Mouse (Mus musculus) heart, postnatal 0 days (tissue): ENCODE measurements around the gene Nav2. TPM values are rescaled to one million over a fixed set of nuclear protein-coding genes. Genes with fewer than 3 reads are reported as not detected.

Source experiments
- ATAC-seq: fragments of 200-750 bp; cut with Nextera tagmentation; 2 replicates; pipeline ENCODE4 v1.8.0; 2017; ENCODE audit warnings: low read depth, moderate number of reproducible peaks, moderate library complexity; ENCODE audit not compliant: insufficient read depth
- DNase-seq: peaks from one replicate; pipeline ENCODE4 v3.0.0-alpha.2; 2016; ENCODE audit warnings: low spot score
- H3K27ac ChIP-seq: fragments of 300-500 bp; sonication (generic); 2 replicates; pipeline ENCODE4 v1.5.1; 2014; ENCODE audit warnings: low read depth, mild to moderate bottlenecking
- H3K27me3 ChIP-seq: fragments of 300-500 bp; sonication (generic); 2 replicates; pipeline ENCODE4 v1.6.1; 2014; ENCODE audit warnings: low read length, mixed read lengths; ENCODE audit not compliant: control insufficient read depth, insufficient read depth
- H3K36me3 ChIP-seq: fragments of 300-500 bp; sonication (generic); replicated peaks from 2 replicates; pipeline ENCODE4 v1.6.1; 2014; ENCODE audit warnings: low read length, mixed read lengths; ENCODE audit not compliant: control insufficient read depth, insufficient read depth
- H3K4me1 ChIP-seq: fragments of 300-500 bp; sonication (generic); 2 replicates; pipeline ENCODE4 v1.6.1; 2014; ENCODE audit warnings: antibody characterized with exemption; ENCODE audit not compliant: control insufficient read depth, insufficient read depth
- H3K4me2 ChIP-seq: fragments of 300-500 bp; sonication (generic); 2 replicates; pipeline ENCODE4 v1.6.1; 2014; ENCODE audit warnings: low read depth, mild to moderate bottlenecking, low read length, moderate library complexity
- H3K4me3 ChIP-seq: fragments of 300-500 bp; sonication (generic); 2 replicates; pipeline ENCODE4 v1.5.1; 2014; ENCODE audit warnings: low read depth, low read length
- H3K9ac ChIP-seq: fragments of 300-500 bp; sonication (generic); replicated peaks from 2 replicates; pipeline ENCODE4 v1.6.1; 2014; ENCODE audit warnings: low read depth, low read length, mixed read lengths
- H3K9me3 ChIP-seq: fragments of 300-500 bp; sonication (generic); replicated peaks from 2 replicates; pipeline ENCODE4 v1.6.1; 2016; ENCODE audit warnings: low read length; ENCODE audit not compliant: control insufficient read depth
- CTCF ChIP-seq: IDR thresholded peaks from 2 replicates; pipeline ENCODE4 v1.5.1; 2016; ENCODE audit warnings: antibody characterized with exemption, control low read depth, low read depth
- EP300 ChIP-seq: IDR thresholded peaks from 2 replicates; pipeline ENCODE4 v1.6.1; 2016; ENCODE audit warnings: antibody characterized with exemption, low read depth
- WGBS: fragments of 180-500 bp; shearing (Covaris S2); extraction: QIAGEN DNeasy Blood & Tissue Kit; methylation state at CpG from one replicate; pipeline ENCODE4 v1.1.7; 2014; 5-methylcytosine and 5-hydroxymethylcytosine counted together
- polyA plus RNA-seq: library from polyadenylated mRNA; unstranded; fragments of >200 nt; fragmentation: Nextera tagmentation; extraction: Ambion mirVana; gene quantifications from 2 replicates; pipeline ENCODE4 v1.2.1, GENCODE M21; 2015
- total RNA-seq: library from RNA; depleted of rRNA; stranded (reverse); fragments of >200 nt; gene quantifications from 2 replicates; pipeline ENCODE4 v1.2.3, GENCODE M21; 2014; ENCODE audit warnings: low replicate concordance

Nav2 gene
- total and polyA plus RNA-seq, 2 experiments from 2014 or later = 22.8 to 77.9 TPM

GRCm38 (mm10) chr7:48958528-48959315 is 50.2 kb downstream of the Nav2 start:
- no peak for TF ChIP-seq CTCF
- TF ChIP-seq EP300 = no peak
- peak; percentile 58 for DNase-seq
- Histone ChIP-seq H3K27me3 (peaks cover 46% of the 10 kb centered on the region), H3K9me3 (no peaks in the 10 kb centered on the region), H3K4me1 (peaks cover 11% of the 10 kb centered on the region), H3K27ac (no peak overlapping the region), H3K9ac (no peak overlapping the region), H3K36me3 (no peaks in the 10 kb centered on the region), H3K4me3 (peak overlapping the region; percentile 25), H3K4me2 (peak overlapping the region; percentile 58)
- peak; percentile 84 for ATAC-seq
- 2% methylated on average over 32 of the region's 32 CpGs for WGBS

DNA sequence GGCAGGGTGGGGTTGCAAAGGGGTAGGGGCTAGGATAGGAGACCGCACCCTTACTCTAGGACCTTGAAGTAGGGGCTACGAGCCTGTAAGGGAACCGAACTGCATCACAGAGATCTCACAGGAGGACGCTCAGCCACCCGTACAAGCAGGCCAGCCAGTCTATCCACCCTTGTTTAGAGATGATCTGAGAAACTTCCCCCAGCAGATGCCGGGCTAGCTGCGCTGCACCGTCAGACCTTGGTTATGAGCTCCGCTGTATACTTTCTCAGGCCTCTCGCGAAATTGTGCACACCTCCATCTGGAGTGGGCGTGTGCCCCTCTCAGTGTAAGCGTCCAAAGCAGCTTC is 50.8 kb downstream of the Nav2 start:
- no peaks in the 10 kb centered on the region for H3K9me3 ChIP-seq
- TF ChIP-seq EP300 = no peak
- no peak for TF ChIP-seq CTCF
- H3K27me3 ChIP-seq = peaks cover 46% of the 10 kb centered on the region
- 28% methylated on average over 13 of the region's 13 CpGs for WGBS
- H3K9ac ChIP-seq = no peak overlapping the region
- H3K4me1 ChIP-seq = peaks cover 11% of the 10 kb centered on the region; the same call in 1 of the 2 replicates
- ATAC-seq (no peak), DNase-seq (no peak)
- H3K4me2 ChIP-seq = peak overlapping the region; percentile 58; the same call in 1 of the 2 replicates
- no peak overlapping the region for H3K4me3 ChIP-seq
- no peaks in the 10 kb centered on the region for H3K36me3 ChIP-seq
- no peak overlapping the region for H3K27ac ChIP-seq

GRCm38 (mm10) chr7:48960152-48960551 is 51.6 kb downstream of the Nav2 start:
- no peaks in the 10 kb centered on the region for H3K9me3 ChIP-seq
- no peak for DNase-seq
- H3K4me1 ChIP-seq = peaks cover 4% of the 10 kb centered on the region; the same call in 1 of the 2 replicates
- peaks cover 46% of the 10 kb centered on the region for H3K27me3 ChIP-seq
- H3K4me2 ChIP-seq = no peak overlapping the region
- WGBS = 22% methylated on average over 10 of the region's 10 CpGs
- no peaks in the 10 kb centered on the region for H3K36me3 ChIP-seq
- TF ChIP-seq EP300 (no peak), CTCF (no peak)
- ATAC-seq = no peak
- no peak overlapping the region for H3K27ac ChIP-seq
- no peak overlapping the region for H3K4me3 ChIP-seq
- no peak overlapping the region for H3K9ac ChIP-seq

- Histone ChIP-seq H3K4me3 (no peak overlapping the region), H3K9ac (no peak overlapping the region), H3K4me1 (peaks cover 3% of the 10 kb centered on the region; the same call in 1 of the 2 replicates), H3K27ac (no peak overlapping the region), H3K9me3 (no peaks in the 10 kb centered on the region), H3K27me3 (peaks cover 46% of the 10 kb centered on the region), H3K36me3 (no peaks in the 10 kb centered on the region), H3K4me2 (no peak overlapping the region)
- no peak for DNase-seq
- no peak for TF ChIP-seq EP300
- TF ChIP-seq CTCF = no peak
- no peak for ATAC-seq
- WGBS = 46% methylated on average over 8 of the region's 8 CpGs
Measured at GRCm38 (mm10) chr7:48961501-48961900, 53.0 kb downstream of the Nav2 start.

GRCm38 (mm10) chr7:48961935-48962334 is 53.4 kb downstream of the Nav2 start:
- Histone ChIP-seq H3K4me3 (no peak overlapping the region), H3K36me3 (no peaks in the 10 kb centered on the region), H3K4me2 (no peak overlapping the region), H3K27me3 (peaks cover 46% of the 10 kb centered on the region), H3K27ac (no peak overlapping the region), H3K9me3 (no peaks in the 10 kb centered on the region), H3K9ac (no peak overlapping the region), H3K4me1 (peaks cover 3% of the 10 kb centered on the region; the same call in 1 of the 2 replicates)
- TF ChIP-seq CTCF (no peak), EP300 (no peak)
- no peak for DNase-seq
- 67% methylated on average over 4 of the region's 4 CpGs for WGBS
- ATAC-seq = no peak

GRCm38 (mm10) chr7:48963112-48963511 is 54.6 kb downstream of the Nav2 start:
- WGBS = 29% methylated on average over 5 of the region's 5 CpGs
- H3K27me3 ChIP-seq = peaks cover 46% of the 10 kb centered on the region
- H3K4me2 ChIP-seq = no peak overlapping the region
- ATAC-seq (no peak), DNase-seq (no peak)
- H3K4me3 ChIP-seq = no peak overlapping the region
- no peaks in the 10 kb centered on the region for H3K36me3 ChIP-seq
- H3K4me1 ChIP-seq = peaks cover 3% of the 10 kb centered on the region; the same call in 1 of the 2 replicates
- no peak overlapping the region for H3K9ac ChIP-seq
- no peak overlapping the region for H3K27ac ChIP-seq
- no peak for TF ChIP-seq EP300
- TF ChIP-seq CTCF = no peak
- no peaks in the 10 kb centered on the region for H3K9me3 ChIP-seq
